Mouse (Mus musculus): ENCODE measurements around the gene Ankrd13a. TPM values are rescaled to one million over a fixed set of nuclear protein-coding genes. Genes with fewer than 3 reads are reported as not detected.

The Ankrd13a gene
- polyA plus RNA-seq (2021): 144 TPM

GRCm38 (mm10) chr5:114774403-114775051, at the start of gene Ankrd13a:
Ankrd13a (plus strand) TSS chr5:114774677.
- DNase-seq (ENCODE audit: low read depth, low spot score): peak; percentile 63
- in situ Hi-C loops (cut with MboI; ENCODE audit: low pct_unique_long_range_greater_than_20kb): no loop called here
- TF ChIP-seq CTCF (IDR thresholded peaks at IDR 0.05): no peak
- CTCF ChIA-PET: interaction anchor here (1.1 kb wide), 1 partner anchor 11 kb away, joined by 3 read pairs; no protein-coding TSS in a partner anchor
- H3K27me3 ChIP-seq: no peaks in the 10 kb centered on the region
- POLR2A ChIA-PET: interaction anchor here (0.7 to 1.4 kb wide), 4 partner anchors 8 to 57 kb away, joined by 3 to 5 read pairs (median 5); no protein-coding TSS in a partner anchor
- peak; percentile 80 for ATAC-seq

GRCm38 (mm10) chr5:114728160-114728559, 46.3 kb upstream of the Ankrd13a start:
- ATAC-seq (peak; percentile 62), DNase-seq (ENCODE audit: low read depth, low spot score) (no peak)
- in situ Hi-C loops (cut with MboI; ENCODE audit: low pct_unique_long_range_greater_than_20kb): no loop called here
- TF ChIP-seq CTCF (IDR thresholded peaks at IDR 0.05): no peak
- no peaks in the 10 kb centered on the region for H3K27me3 ChIP-seq
- CTCF ChIA-PET: interaction anchor here (1.1 to 1.5 kb wide), 2 partner anchors 9 to 16 kb away, joined by 3 read pairs; no protein-coding TSS in a partner anchor
- POLR2A ChIA-PET: no interaction called here

- in situ Hi-C loops (cut with MboI; ENCODE audit: low pct_unique_long_range_greater_than_20kb): no loop called here
- DNase-seq (ENCODE audit: low read depth, low spot score): no peak
- POLR2A ChIA-PET: interaction anchor here (1.2 to 1.3 kb wide), 2 partner anchors 9 to 12 kb away, joined by 3 read pairs; no protein-coding TSS in a partner anchor
- CTCF ChIA-PET: interaction anchor here (1.2 to 1.8 kb wide), 4 partner anchors 9 to 21 kb away, joined by 3 to 5 read pairs (median 4); no protein-coding TSS in a partner anchor
- ATAC-seq: no peak
- no peaks in the 10 kb centered on the region for H3K27me3 ChIP-seq
- no peak for TF ChIP-seq CTCF (IDR thresholded peaks at IDR 0.05)
Observed at GRCm38 (mm10) chr5:114730129-114730528, 44.3 kb upstream of the Ankrd13a start.

GRCm38 (mm10) chr5:114731498-114731897, 43.0 kb upstream of the Ankrd13a start:
- POLR2A ChIA-PET: no interaction called here
- no peak for TF ChIP-seq CTCF (IDR thresholded peaks at IDR 0.05)
- no peak for DNase-seq (ENCODE audit: low read depth, low spot score)

GRCm38 (mm10) chr5:114731969-114732368, 42.5 kb upstream of the Ankrd13a start:
- POLR2A ChIA-PET: no interaction called here
- no peaks in the 10 kb centered on the region for H3K27me3 ChIP-seq
- no peak for ATAC-seq
- no peak for TF ChIP-seq CTCF (IDR thresholded peaks at IDR 0.05)
- DNase-seq (ENCODE audit: low read depth, low spot score): no peak
- in situ Hi-C loops (cut with MboI; ENCODE audit: low pct_unique_long_range_greater_than_20kb): no loop called here
- CTCF ChIA-PET: no interaction called here

More at GRCm38 (mm10) chr5:114731498-114731897, 43.0 kb upstream of the Ankrd13a start:
- in situ Hi-C loops (cut with MboI; ENCODE audit: low pct_unique_long_range_greater_than_20kb): no loop called here
- no peaks in the 10 kb centered on the region for H3K27me3 ChIP-seq
- no peak for ATAC-seq
- CTCF ChIA-PET: no interaction called here

GRCm38 (mm10) chr5:114733606-114734005, 40.9 kb upstream of the Ankrd13a start:
- POLR2A ChIA-PET: no interaction called here

GRCm38 (mm10) chr5:114737090-114737887, 37.2 kb upstream of the Ankrd13a start:
- no peak for DNase-seq (ENCODE audit: low read depth, low spot score)
- no peaks in the 10 kb centered on the region for H3K27me3 ChIP-seq
- no peak for ATAC-seq
- in situ Hi-C loops (cut with MboI; ENCODE audit: low pct_unique_long_range_greater_than_20kb): no loop called here
- CTCF ChIA-PET: interaction anchor here (1.2 to 2.2 kb wide), 3 partner anchors 10 to 15 kb away, joined by 3 to 4 read pairs (median 3); no protein-coding TSS in a partner anchor
- POLR2A ChIA-PET: interaction anchor here (0.7 to 1.2 kb wide), 2 partner anchors 11 to 81 kb away, joined by 3 read pairs; no protein-coding TSS in a partner anchor
- TF ChIP-seq CTCF (IDR thresholded peaks at IDR 0.05): no peak

More at GRCm38 (mm10) chr5:114733606-114734005, 40.9 kb upstream of the Ankrd13a start:
- CTCF ChIA-PET: no interaction called here
- ATAC-seq (peak; percentile 37), DNase-seq (ENCODE audit: low read depth, low spot score) (no peak)
- in situ Hi-C loops (cut with MboI; ENCODE audit: low pct_unique_long_range_greater_than_20kb): no loop called here
- TF ChIP-seq CTCF (IDR thresholded peaks at IDR 0.05): no peak
- H3K27me3 ChIP-seq: no peaks in the 10 kb centered on the region

- POLR2A ChIA-PET: no interaction called here
- in situ Hi-C loops (cut with MboI; ENCODE audit: low pct_unique_long_range_greater_than_20kb): no loop called here
- CTCF ChIA-PET: interaction anchor here (1.2 to 2.2 kb wide), 3 partner anchors 9 to 28 kb away, joined by 3 to 5 read pairs (median 4); no protein-coding TSS in a partner anchor
- no peak for DNase-seq (ENCODE audit: low read depth, low spot score)
- no peaks in the 10 kb centered on the region for H3K27me3 ChIP-seq
- TF ChIP-seq CTCF (IDR thresholded peaks at IDR 0.05): no peak
- no peak for ATAC-seq
Observed at GRCm38 (mm10) chr5:114738707-114739241, 35.7 kb upstream of the Ankrd13a start.

- in situ Hi-C loops (cut with MboI; ENCODE audit: low pct_unique_long_range_greater_than_20kb): no loop called here
- no peak for DNase-seq (ENCODE audit: low read depth, low spot score)
- ChIA-PET CTCF (no interaction called here), POLR2A (interaction anchor here (0.9 kb wide), 1 partner anchor 38 kb away, joined by 4 read pairs; no protein-coding TSS in a partner anchor)
- ATAC-seq: no peak
- TF ChIP-seq CTCF (IDR thresholded peaks at IDR 0.05): no peak
- H3K27me3 ChIP-seq: no peaks in the 10 kb centered on the region
Observed at GRCm38 (mm10) chr5:114740595-114740994, 33.9 kb upstream of the Ankrd13a start.

GRCm38 (mm10) chr5:114742572-114742971, 31.9 kb upstream of the Ankrd13a start:
- ChIA-PET CTCF (no interaction called here), POLR2A (no interaction called here)
- in situ Hi-C loops (cut with MboI; ENCODE audit: low pct_unique_long_range_greater_than_20kb): no loop called here
- DNase-seq (ENCODE audit: low read depth, low spot score) (no peak), ATAC-seq (no peak)
- TF ChIP-seq CTCF (IDR thresholded peaks at IDR 0.05): no peak
- H3K27me3 ChIP-seq: no peaks in the 10 kb centered on the region

Measured in Patski (cell line).